Mouse (Mus musculus) testis, adult 2 months (tissue): ENCODE results near the gene Gm10553.
"Not testable (repeated sequence)": the region's sequence is repeated elsewhere in the genome, so short reads cannot be mapped to it uniquely, and the experiment has no call there.

Experiments
- CTCF ChIP-seq: fragments of 200-500 bp; IDR thresholded peaks from 2 replicates; pipeline ENCODE4 v1.5.1; 2012; ENCODE audit warnings: low read depth, mild to moderate bottlenecking, inconsistent platforms, low read length, moderate library complexity; ENCODE audit not compliant: control insufficient read depth, insufficient read depth, insufficient replicate concordance
- POLR2A ChIP-seq: fragments of 200-500 bp; IDR thresholded peaks from 2 replicates; pipeline ENCODE4 v1.6.1; 2012; ENCODE audit warnings: low read depth, mild to moderate bottlenecking, inconsistent platforms, low read length, moderate library complexity; ENCODE audit not compliant: control insufficient read depth

DNA sequence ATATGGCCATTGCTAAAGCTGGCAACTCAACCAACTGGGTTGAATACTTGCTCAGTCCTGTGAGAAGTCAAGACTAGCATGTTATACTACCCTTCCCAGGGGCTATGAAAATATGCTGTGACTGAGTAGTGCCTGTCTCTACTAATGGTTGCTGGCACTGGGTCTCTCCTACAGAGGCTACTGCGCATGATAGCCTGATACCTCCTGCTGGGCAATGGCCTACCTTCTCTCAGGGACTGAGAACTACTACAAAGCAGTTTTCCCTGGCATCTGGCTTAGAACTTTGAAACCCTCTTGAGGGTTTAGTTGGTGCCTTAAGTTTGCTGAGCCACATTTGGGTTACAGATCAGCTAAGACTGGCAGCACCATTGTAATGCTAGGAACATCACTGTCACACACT lies 13.8 kb upstream of the Gm10553 start:
- not testable (repeated sequence) for TF ChIP-seq CTCF, POLR2A
